Mouse (Mus musculus) spleen, adult 2 months (tissue): ENCODE results near the gene Egf.

Experiments used
- CTCF ChIP-seq: fragments of 200-500 bp; IDR thresholded peaks from 2 replicates; pipeline ENCODE4 v1.5.1; 2011; ENCODE audit warnings: mild to moderate bottlenecking, inconsistent platforms; ENCODE audit not compliant: insufficient read depth, insufficient read length, insufficient replicate concordance; ENCODE audit errors: extremely low read depth
- POLR2A ChIP-seq: fragments of 200-500 bp; IDR thresholded peaks from 2 replicates; pipeline ENCODE4 v1.6.1; 2011; ENCODE audit warnings: low read depth, low read length, inconsistent platforms

DNA sequence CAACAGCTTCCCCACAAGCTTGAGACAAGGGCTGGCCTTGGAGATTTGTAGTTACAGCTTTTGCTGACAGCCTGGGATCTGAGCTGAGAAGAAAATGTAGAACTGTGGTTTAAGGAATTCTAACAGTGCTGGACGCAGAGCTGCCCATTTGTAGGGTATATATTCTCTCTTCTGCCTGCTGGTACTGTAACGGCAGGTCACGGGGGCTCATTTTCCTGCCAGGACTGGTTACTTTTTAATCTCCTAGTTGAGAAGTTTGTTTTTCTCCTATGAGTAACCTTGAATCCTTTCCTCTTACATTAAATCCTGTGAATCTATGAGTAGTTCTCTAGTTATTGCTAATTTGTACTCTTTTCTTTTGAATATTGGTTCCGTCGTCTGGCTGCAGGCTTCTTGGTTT lies 38.7 kb upstream of the Egf start:
- TF ChIP-seq POLR2A (no peak), CTCF (no peak)
